Mouse (Mus musculus): ENCODE results near the gene Wipi2. TPM values are rescaled to one million over a fixed set of nuclear protein-coding genes. Genes with fewer than 3 reads are reported as not detected.

The Wipi2 gene
- total and polyA plus RNA-seq, 3 experiments = 38.6 to 74.7 (median 53.6) TPM

- no peak overlapping the region for H3K9ac ChIP-seq (ENCODE audit: control insufficient read depth, low read depth, low read length, poor library complexity, severe bottlenecking)
- no peaks in the 10 kb centered on the region for H3K4me1 ChIP-seq (ENCODE audit: control insufficient read depth in 1 of 2, insufficient read depth in 2 of 2, low read length in 2 of 2)
- TF ChIP-seq CHD2 (IDR thresholded peaks at IDR 0.05; ENCODE audit: low read length) (no peak), NELFE (IDR thresholded peaks at IDR 0.05; ENCODE audit: low read depth, low read length) (no peak), TAL1 (IDR thresholded peaks at IDR 0.05; ENCODE audit: low read length) (no peak), MEF2A (IDR thresholded peaks at IDR 0.05; ENCODE audit: extremely low read depth, insufficient replicate concordance, low read depth, low read length, poor library complexity, severe bottlenecking) (no peak), MAX (IDR thresholded peaks at IDR 0.05; ENCODE audit: low read length) (no peak), SMC3 (IDR thresholded peaks at IDR 0.05; ENCODE audit: low read depth, low read length) (no peak), ZNF384 (IDR thresholded peaks at IDR 0.05; ENCODE audit: low read depth, low read length) (no peak), ZKSCAN1 (IDR thresholded peaks at IDR 0.05; ENCODE audit: low read depth, low read length) (no peak), ZC3H11A (IDR thresholded peaks at IDR 0.05; ENCODE audit: low read depth, low read length) (no peak), NRF1 (IDR thresholded peaks at IDR 0.05; ENCODE audit: insufficient read depth, low read depth, low read length, poor library complexity, severe bottlenecking) (no peak), GABPA (IDR thresholded peaks at IDR 0.05; ENCODE audit: low read depth, low read length) (no peak), KAT2A (conservative IDR thresholded peaks at IDR 0.05; ENCODE audit: low read depth, low read length) (no peak), RCOR1 (IDR thresholded peaks at IDR 0.05; ENCODE audit: low read depth, low read length) (no peak), BHLHE40 (IDR thresholded peaks at IDR 0.05; ENCODE audit: borderline replicate concordance, low read depth, low read length) (no peak), ELF1 (IDR thresholded peaks at IDR 0.05; ENCODE audit: low read depth, low read length) (no peak)
- H3K27ac ChIP-seq (ENCODE audit: control insufficient read depth, low read depth, low read length) = no peak overlapping the region
- H3K27me3 ChIP-seq (ENCODE audit: control insufficient read depth in 1 of 2, insufficient read depth in 2 of 2, low read length in 2 of 2) = no peaks in the 10 kb centered on the region; a peak in 1 of 4 replicates
- DNase-seq (ENCODE audit: low read depth, low spot score) = no peak
- H3K36me3 ChIP-seq (ENCODE audit: control insufficient read depth in 1 of 2, insufficient read depth in 2 of 2, low read length in 2 of 2) = no peaks in the 10 kb centered on the region
- H3K4me3 ChIP-seq (ENCODE audit: control insufficient read depth in 1 of 2, insufficient read depth in 1 of 2, low read depth in 2 of 2, low read length in 2 of 2) = no peak overlapping the region
- no peaks in the 10 kb centered on the region for H3K79me2 ChIP-seq (ENCODE audit: control insufficient read depth, insufficient read depth, low read length, poor library complexity)
- no peaks in the 10 kb centered on the region for H3K9me3 ChIP-seq (replicated peaks; ENCODE audit: insufficient read depth, low read length)
These were observed 11.9 kb upstream of the Wipi2 start for GRCm38 (mm10) chr5:142615638-142616037.

- no peaks in the 10 kb centered on the region; a peak in 1 of 4 replicates for H3K27me3 ChIP-seq (ENCODE audit: control insufficient read depth in 1 of 2, insufficient read depth in 2 of 2, low read length in 2 of 2)
- TF ChIP-seq SIN3A (IDR thresholded peaks at IDR 0.05; ENCODE audit: low read length) = no peak
- TF ChIP-seq KAT2A (conservative IDR thresholded peaks at IDR 0.05; ENCODE audit: low read depth, low read length) = no peak
- no peak for TF ChIP-seq POLR2AphosphoS2 (IDR thresholded peaks at IDR 0.05; ENCODE audit: low read length)
- TF ChIP-seq MAX (IDR thresholded peaks at IDR 0.05; ENCODE audit: low read length) = no peak
- no peak for TF ChIP-seq BHLHE40 (IDR thresholded peaks at IDR 0.05; ENCODE audit: borderline replicate concordance, low read depth, low read length)
- TF ChIP-seq ZNF384 (IDR thresholded peaks at IDR 0.05; ENCODE audit: low read depth, low read length) = no peak
- TF ChIP-seq MAZ (IDR thresholded peaks at IDR 0.05; ENCODE audit: low read depth, low read length) = no peak
- TF ChIP-seq CHD1 (IDR thresholded peaks at IDR 0.05; ENCODE audit: low read depth, low read length) = no peak
- TF ChIP-seq CHD2 (IDR thresholded peaks at IDR 0.05; ENCODE audit: low read length) = no peak
- TF ChIP-seq USF1 (IDR thresholded peaks at IDR 0.05; ENCODE audit: low read depth, low read length) = no peak
- no peak for TF ChIP-seq ETS1 (IDR thresholded peaks at IDR 0.05; ENCODE audit: low read depth, low read length)
- no peak for TF ChIP-seq HCFC1 (IDR thresholded peaks at IDR 0.05; ENCODE audit: low read depth, low read length)
- TF ChIP-seq RAD21 (IDR thresholded peaks at IDR 0.05; ENCODE audit: low read depth, low read length) = no peak
- no peak for TF ChIP-seq UBTF (IDR thresholded peaks at IDR 0.05; ENCODE audit: borderline replicate concordance, insufficient read depth, low read depth, low read length)
- TF ChIP-seq MEF2A (IDR thresholded peaks at IDR 0.05; ENCODE audit: extremely low read depth, insufficient replicate concordance, low read depth, low read length, poor library complexity, severe bottlenecking) = no peak
- no peak overlapping the region for H3K9ac ChIP-seq (ENCODE audit: control insufficient read depth, low read depth, low read length, poor library complexity, severe bottlenecking)
- H3K9me3 ChIP-seq (replicated peaks; ENCODE audit: insufficient read depth, low read length) = no peaks in the 10 kb centered on the region
- no peak overlapping the region for H3K27ac ChIP-seq (ENCODE audit: control insufficient read depth, low read depth, low read length)
- no peaks in the 10 kb centered on the region for H3K79me2 ChIP-seq (ENCODE audit: control insufficient read depth, insufficient read depth, low read length, poor library complexity)
- H3K4me3 ChIP-seq (ENCODE audit: control insufficient read depth in 1 of 2, insufficient read depth in 1 of 2, low read depth in 2 of 2, low read length in 2 of 2) = no peak overlapping the region
- no peaks in the 10 kb centered on the region for H3K36me3 ChIP-seq (ENCODE audit: control insufficient read depth in 1 of 2, insufficient read depth in 2 of 2, low read length in 2 of 2)
- no peak for DNase-seq (ENCODE audit: low read depth, low spot score)
- no peaks in the 10 kb centered on the region for H3K4me1 ChIP-seq (ENCODE audit: control insufficient read depth in 1 of 2, insufficient read depth in 2 of 2, low read length in 2 of 2)
These were observed 11.2 kb upstream of the Wipi2 start for GRCm38 (mm10) chr5:142616326-142616725.

Data from MEL (cell line).